Comparison of ENCODE assay signal across 9 mouse cellular contexts in the genomic region with DNA sequence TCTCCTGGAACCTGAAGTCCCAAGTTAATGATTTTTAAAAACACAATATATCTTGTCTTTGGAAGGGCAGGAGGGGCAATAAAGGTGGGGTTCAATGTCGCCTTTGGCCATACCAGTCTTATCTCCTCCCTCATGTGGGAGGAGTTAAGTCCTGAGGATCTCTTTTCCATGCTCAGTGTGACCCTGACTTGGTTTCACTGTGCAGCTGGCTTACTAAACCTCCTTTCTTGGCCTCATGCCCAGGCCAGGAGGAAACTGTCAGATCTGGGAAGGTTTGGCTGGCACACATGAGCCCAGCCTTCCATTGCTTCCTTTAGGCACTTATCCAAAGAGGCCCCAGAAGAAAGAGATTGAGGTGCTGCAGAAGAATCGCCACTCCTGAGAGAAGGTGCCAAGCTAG. TPM values are rescaled to one million over a fixed set of nuclear protein-coding genes. Genes with fewer than 3 reads are reported as not detected.
DNase-seq lines count a peak whose midpoint lies in the region; ATAC-seq and TF ChIP-seq lines count a peak whose summit lies in the region.
"Had no signal": no experiment of that assay in that cellular context is flagged by ENCODE, and none has a peak within 500 bp of the region (broad histone marks: within the 10 kb centered on the region; RNA-seq: fewer than 3 reads in every experiment).

A gene (plus strand): TSS at position 189 of the 400 bp plus-strand sequence.

- H3K4me3 ChIP-seq in limb, embryonic 14.5 days (replicated peaks; ENCODE audit: low read length) = no peak within 1 kb of the TSS
- H3K4me3 ChIP-seq in limb, embryonic 10.5 days = no peak within 1 kb of the TSS
- peak within 1 kb of the TSS; percentile 26 for H3K4me3 ChIP-seq in intestine, embryonic 16.5 days (ENCODE audit: low read length)
- H3K4me3 ChIP-seq: megakaryocyte, embryonic 14.5 days had no signal

- H3K9me3 ChIP-seq in limb, embryonic 14.5 days (ENCODE audit: control insufficient read depth, low read length) = no peaks in the 10 kb centered on the region
- no peaks in the 10 kb centered on the region for H3K9me3 ChIP-seq in limb, embryonic 10.5 days (replicated peaks)
- no peaks in the 10 kb centered on the region for H3K9me3 ChIP-seq in intestine, embryonic 16.5 days (ENCODE audit: control insufficient read depth, low read length)
- H3K9me3 ChIP-seq: megakaryocyte, embryonic 14.5 days had no signal

- ATAC-seq in limb, embryonic 14.5 days (ENCODE audit: low FRiP score, low read depth) = no peak
- ATAC-seq in intestine, embryonic 16.5 days = peak; percentile 96

- no peak within 1 kb of the TSS for H3K4me2 ChIP-seq in limb, embryonic 14.5 days (replicated peaks; ENCODE audit: low read depth, low read length, severe bottlenecking)
- peak within 1 kb of the TSS; percentile 48 for H3K4me2 ChIP-seq in intestine, embryonic 16.5 days (ENCODE audit: low read depth, low read length)

- 50% methylated on average over 2 of the region's 2 CpGs for WGBS in limb, embryonic 14.5 days
- WGBS in limb, embryonic 10.5 days = 72% methylated on average over 2 of the region's 2 CpGs
- WGBS in intestine, embryonic 16.5 days = 34% methylated on average over 2 of the region's 2 CpGs

- H3K36me3 ChIP-seq in limb, embryonic 14.5 days (ENCODE audit: control insufficient read depth, insufficient read depth, low read length) = no peaks in the 10 kb centered on the region
- no peaks in the 10 kb centered on the region for H3K36me3 ChIP-seq in limb, embryonic 10.5 days
- no peaks in the 10 kb centered on the region for H3K36me3 ChIP-seq in intestine, embryonic 16.5 days (ENCODE audit: control insufficient read depth, insufficient read depth, low read length)

- no peak for TF ChIP-seq POLR2A in limb, embryonic 14.5 days (IDR thresholded peaks at IDR 0.05; ENCODE audit: borderline replicate concordance, extremely low read depth, insufficient read depth, insufficient read length)

- no peak within 1 kb of the TSS for H3K9ac ChIP-seq in limb, embryonic 14.5 days (ENCODE audit: low read depth, low read length, severe bottlenecking)
- H3K9ac ChIP-seq in intestine, embryonic 16.5 days (ENCODE audit: low read depth, low read length) = peak within 1 kb of the TSS; percentile 9; the same call in 1 of the 2 replicates

- H3K27me3 ChIP-seq in limb, embryonic 14.5 days (ENCODE audit: control insufficient read depth, insufficient read depth, low read length) = no peaks in the 10 kb centered on the region
- H3K27me3 ChIP-seq in limb, embryonic 10.5 days (ENCODE audit: low read depth, poor library complexity, severe bottlenecking) = no peaks in the 10 kb centered on the region
- H3K27me3 ChIP-seq in intestine, embryonic 16.5 days (replicated peaks; ENCODE audit: control insufficient read depth, insufficient read depth, low read length) = no peaks in the 10 kb centered on the region

- peak; percentile 4 for DNase-seq in limb, embryonic 14.5 days (ENCODE audit: low spot score)
- no peak for DNase-seq in limb, embryonic 10.5 days (ENCODE audit: low spot score)
- DNase-seq in adrenal gland, postnatal 14 days = peak; percentile 88
- peak; percentile 38 for DNase-seq in ovary, postnatal 36 days (ENCODE audit: low spot score)
- DNase-seq in thymus, adult 18-20 months = no peak
- no peak for DNase-seq in layer of hippocampus, adult 9-10 months (ENCODE audit: low spot score)

- H3K27ac ChIP-seq in limb, embryonic 14.5 days (replicated peaks; ENCODE audit: low read depth, low read length) = no peak within 1 kb of the TSS
- no peak within 1 kb of the TSS for H3K27ac ChIP-seq in limb, embryonic 10.5 days
- peak within 1 kb of the TSS; percentile 88 for H3K27ac ChIP-seq in intestine, embryonic 16.5 days (ENCODE audit: low read length)

- H3K4me1 ChIP-seq in limb, embryonic 14.5 days (ENCODE audit: control insufficient read depth, insufficient read depth, low read length) = no peaks in the 10 kb centered on the region
- H3K4me1 ChIP-seq in limb, embryonic 10.5 days = no peaks in the 10 kb centered on the region
- H3K4me1 ChIP-seq in intestine, embryonic 16.5 days (ENCODE audit: control insufficient read depth, insufficient read depth, low read length) = peaks cover 11% of the 10 kb centered on the region
- H3K4me1 ChIP-seq: megakaryocyte, embryonic 14.5 days had no signal

RNA-seq across cellular contexts. Expression of the gene that starts here (rescaled TPM):
- polyA plus RNA-seq in limb, embryonic 14.5 days (2012; rRNA removed) = not detected in 2 replicates
- polyA plus RNA-seq in limb, embryonic 14.5 days (2014; fragmentation: Nextera tagmentation; extraction: Ambion mirVana) = not detected in 2 replicates
- not detected in 2 replicates for polyA plus RNA-seq in limb, embryonic 10.5 days (2016; fragmentation: Nextera tagmentation; extraction: Ambion mirVana)
- total RNA-seq in adrenal gland, postnatal 14 days (2021) = not detected in 2 replicates
- 24.0 and 24.6 TPM in 2 replicates for polyA plus RNA-seq in intestine, embryonic 16.5 days (2015; fragmentation: Nextera tagmentation; extraction: Ambion mirVana)
- total RNA-seq: layer of hippocampus, adult 8-10 months had no signal

Comparison
In these comparisons a context has a peak if more than half of its experiments do, and no peak if none do; other contexts are left out.
1. RNA of the gene that starts here (polyA plus RNA-seq): 24.0 to 24.6 TPM in intestine, embryonic 16.5 days; not detected in limb, embryonic 14.5 days and not detected in limb, embryonic 10.5 days; every median in the first group is over 10 times any median in the second.
2. Peak in DNase-seq in limb, embryonic 14.5 days; RNA of the gene not detected or under 1 TPM.
3. Peak in DNase-seq in adrenal gland, postnatal 14 days; RNA of the gene not detected or under 1 TPM.